In the genomic region with DNA sequence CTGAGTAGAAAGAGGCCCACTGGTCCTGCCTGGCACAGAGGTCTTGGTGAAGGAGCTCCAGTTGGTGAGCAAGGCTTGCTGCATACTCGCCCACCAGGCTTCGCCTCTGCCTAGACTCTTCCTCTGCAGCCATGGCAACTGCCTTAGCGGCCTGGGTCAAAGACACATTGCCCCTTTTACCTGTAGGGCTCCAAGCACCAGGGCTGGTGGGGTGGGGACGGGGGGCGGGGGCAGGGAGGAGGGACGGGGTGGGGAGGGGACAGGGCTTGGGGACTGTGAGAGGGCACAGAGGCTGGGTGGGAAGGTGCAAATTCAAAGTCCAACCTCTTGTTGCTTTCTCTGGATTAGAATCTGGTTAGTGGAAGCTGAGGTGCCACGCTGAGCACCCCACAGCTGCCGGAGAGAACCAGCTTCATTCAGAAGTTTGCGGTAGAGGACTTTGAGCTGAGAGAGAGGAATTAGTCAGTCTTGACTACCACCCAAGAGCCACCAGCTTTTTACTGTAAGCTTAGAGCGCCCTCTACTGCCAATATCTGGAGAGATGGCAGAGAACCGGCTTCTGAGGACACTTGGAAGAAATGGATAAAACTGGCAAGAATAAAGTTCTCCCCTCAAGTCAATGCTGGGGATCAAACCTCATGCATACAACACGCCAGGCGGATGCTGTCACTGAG, we compare ENCODE assay signal across 9 mouse cellular contexts. TPM values are rescaled to one million over a fixed set of nuclear protein-coding genes. Genes with fewer than 3 reads are reported as not detected.
DNase-seq lines count a peak whose midpoint lies in the region; ATAC-seq and TF ChIP-seq lines count a peak whose summit lies in the region.
"Had no signal": no experiment of that assay in that cellular context is flagged by ENCODE, and none has a peak within 500 bp of the region (broad histone marks: within the 10 kb centered on the region; RNA-seq: fewer than 3 reads in every experiment).

No protein-coding gene starts in this region.

- H3K4me3 ChIP-seq in thymus, adult 2 months (ENCODE audit: control insufficient read depth, insufficient read depth, low read length) = no peak overlapping the region
- no peak overlapping the region for H3K4me3 ChIP-seq in gastrocnemius, adult 2 months

- TF ChIP-seq CTCF in thymus, adult 2 months (IDR thresholded peaks at IDR 0.05; ENCODE audit: borderline replicate concordance, control insufficient read depth, extremely low read depth, insufficient read depth, low read length, poor library complexity) = no peak
- peak; percentile 75 for TF ChIP-seq CTCF in gastrocnemius, adult 2 months (IDR thresholded peaks at IDR 0.05)

- WGBS in thymus, adult 2 months = 34% methylated on average over 13 of the region's 13 CpGs

- H3K27me3 ChIP-seq in thymus, adult 2 months (ENCODE audit: control insufficient read depth, insufficient read depth, low read length) = no peaks in the 10 kb centered on the region

- TF ChIP-seq POLR2A in thymus, adult 2 months (IDR thresholded peaks at IDR 0.05; ENCODE audit: control insufficient read depth, extremely low read depth, insufficient read depth, low read length, poor library complexity) = no peak

- intact Hi-C loops in gastrocnemius, adult 2 months (cut with DNase I) = loop anchor here (1.0 to 10.0 kb wide), 3 partner anchors 303 to 803 kb away; no protein-coding TSS in a partner anchor

- no peak overlapping the region for H3K27ac ChIP-seq in thymus, adult 2 months (ENCODE audit: control insufficient read depth, insufficient read depth, low read length)
- H3K27ac ChIP-seq in gastrocnemius, adult 2 months = no peak overlapping the region

- H3K4me1 ChIP-seq in thymus, adult 2 months (replicated peaks; ENCODE audit: control insufficient read depth, insufficient read depth, low read length) = no peaks in the 10 kb centered on the region

- no peaks in the 10 kb centered on the region for H3K36me3 ChIP-seq in thymus, adult 2 months (ENCODE audit: control insufficient read depth, insufficient read depth, low read length)

- peak; percentile 48 for DNase-seq in thymus, adult 2 months
- no peak for DNase-seq in thymus, adult 18-20 months
- peak; percentile 60 to 73 for DNase-seq in cerebellum, postnatal 36 days
- peak; percentile 64 for DNase-seq in gastrocnemius, adult 2 months
- DNase-seq in left cerebral cortex, adult 8-10 months (ENCODE audit: low spot score in 2 of 2) = peak; percentile 16 to 20
- peak; percentile 80 for DNase-seq in mesoderm, embryonic 11.5 days (ENCODE audit: low read depth, low spot score)
- peak; percentile 46 to 72 for DNase-seq in spleen, postnatal 4 days (ENCODE audit: low spot score in 2 of 2)

- ATAC-seq in inflammation-experienced regulatory T-cells, adult 6 months = peak; percentile 25

RNA-seq across cellular contexts. Expression of gene Gm32742, which starts 13.1 kb away (rescaled TPM):
- polyA plus RNA-seq in thymus, adult 2 months (2012; rRNA removed) = 0.93 and 1.2 TPM in 2 replicates
- not detected for total RNA-seq in gastrocnemius, adult 2 months (2021)
- polyA plus RNA-seq in inflammation-experienced regulatory T-cells, adult 6 months (2017; shearing (Covaris generic)) = not detected
- not detected for total RNA-seq in left cerebral cortex, adult 8-10 months (2022)
- total RNA-seq: adrenal gland, postnatal 4 days had no signal

RNA-seq across cellular contexts. Expression of gene 4833427G06Rik, which starts 50.3 kb away (rescaled TPM):
- polyA plus RNA-seq in thymus, adult 2 months (2012; rRNA removed) = not detected in 2 replicates
- total RNA-seq in gastrocnemius, adult 2 months (2021) = not detected
- polyA plus RNA-seq in inflammation-experienced regulatory T-cells, adult 6 months (2017; shearing (Covaris generic)) = not detected
- total RNA-seq in left cerebral cortex, adult 8-10 months (2022) = under 1 TPM in 1 of 4 experiments, not detected in 3; 0.39 TPM

Comparison
In these comparisons a context has a peak if more than half of its experiments do, and no peak if none do; other contexts are left out.
1. DNase-seq: peak in thymus, adult 2 months (single experiment), cerebellum, postnatal 36 days (2 of 2), gastrocnemius, adult 2 months (single experiment), left cerebral cortex, adult 8-10 months (2 of 2), mesoderm, embryonic 11.5 days (single experiment) and spleen, postnatal 4 days (2 of 2); none in thymus, adult 18-20 months (0 of 2).